Mouse (Mus musculus) liver, embryonic 14.5 days (tissue): ENCODE results near the gene Ubxn10. TPM values are rescaled to one million over a fixed set of nuclear protein-coding genes. Genes with fewer than 3 reads are reported as not detected.

Experiments used
- ATAC-seq: fragments of 200-750 bp; cut with Nextera tagmentation; 2 replicates; pipeline ENCODE4 v1.8.0; 2017; ENCODE audit warnings: moderate number of reproducible peaks, mild to moderate bottlenecking, moderate library complexity; ENCODE audit not compliant: insufficient read depth
- DNase-seq, 3 experiments: peaks; one replicate each; pipeline ENCODE4 v3.0.0-alpha.2; 2012 to 2013; ENCODE audit warnings: low read depth in 3 of 3, low spot score in 3 of 3
- H3K27ac ChIP-seq: fragments of 300-500 bp; sonication (generic); 2 replicates; pipeline ENCODE4 v1.5.1; 2014; ENCODE audit warnings: moderate library complexity, mild to moderate bottlenecking, control low read depth, inconsistent platforms
- H3K27me3 ChIP-seq: fragments of 300-500 bp; sonication (generic); 2 replicates; pipeline ENCODE4 v1.6.1; 2014; ENCODE audit warnings: mild to moderate bottlenecking, low read length, moderate library complexity; ENCODE audit not compliant: control insufficient read depth, insufficient read depth
- H3K36me3 ChIP-seq: fragments of 300-500 bp; sonication (generic); replicated peaks from 2 replicates; pipeline ENCODE4 v1.6.1; 2014; ENCODE audit warnings: low read depth; ENCODE audit not compliant: control insufficient read depth, insufficient read depth
- H3K4me1 ChIP-seq, 2 experiments: fragments of 200-500 bp in 1 of 2; fragments of 300-500 bp in 1 of 2; sonication (generic) in 1 of 2; replicated peaks; 2 replicates each; pipeline ENCODE4 v1.6.1; 2012 to 2014; ENCODE audit warnings: antibody characterized with exemption in 1 of 2, inconsistent platforms in 1 of 2, low read length in 1 of 2; ENCODE audit not compliant: control insufficient read depth in 2 of 2, insufficient read depth in 2 of 2
- H3K4me2 ChIP-seq: fragments of 300-500 bp; sonication (generic); 2 replicates; pipeline ENCODE4 v1.6.1; 2014; ENCODE audit warnings: low read depth, mild to moderate bottlenecking, control low read depth, moderate library complexity
- H3K4me3 ChIP-seq, 2 experiments: fragments of 200-500 bp in 1 of 2; fragments of 300-500 bp in 1 of 2; sonication (generic) in 1 of 2; 2 replicates each; pipeline ENCODE4 v1.5.1; 2012 to 2014; ENCODE audit warnings: low read depth in 2 of 2, low read length in 2 of 2, mild to moderate bottlenecking in 2 of 2, control low read depth in 1 of 2, inconsistent platforms in 1 of 2, moderate library complexity in 1 of 2; ENCODE audit not compliant: insufficient read depth in 1 of 2
- H3K9ac ChIP-seq: fragments of 300-500 bp; sonication (generic); replicated peaks from 2 replicates; pipeline ENCODE4 v1.6.1; 2014; ENCODE audit warnings: mild to moderate bottlenecking, control low read depth, moderate library complexity
- H3K9me3 ChIP-seq: fragments of 300-500 bp; sonication (generic); 2 replicates; pipeline ENCODE4 v1.6.1; 2016; ENCODE audit warnings: low read length, mixed read lengths; ENCODE audit not compliant: control insufficient read depth
- CTCF ChIP-seq: IDR thresholded peaks from 2 replicates; pipeline ENCODE4 v1.5.1; 2016; ENCODE audit warnings: antibody characterized with exemption, low read depth, control low read depth
- EP300 ChIP-seq: IDR thresholded peaks from 2 replicates; pipeline ENCODE4 v1.6.1; 2016; ENCODE audit warnings: antibody characterized with exemption, low read depth
- WGBS: fragments of 180-500 bp; shearing (Covaris S2); extraction: QIAGEN DNeasy Blood & Tissue Kit; methylation state at CpG from one replicate; pipeline ENCODE4 v1.1.7; 2014; ENCODE audit not compliant: insufficient replicate concordance; 5-methylcytosine and 5-hydroxymethylcytosine counted together
- polyA plus RNA-seq, 2 experiments: library from polyadenylated mRNA; depleted of rRNA in 1 of 2; stranded (reverse) in 1 of 2; unstranded in 1 of 2; fragments of >200 nt; fragmentation: Nextera tagmentation in 1 of 2; extraction: Ambion mirVana in 1 of 2; gene quantifications; 2 replicates each; pipeline versions ENCODE4 v1.2.1 to v1.2.3; 2012 to 2014

The Ubxn10 gene
- polyA plus RNA-seq, 2 experiments, result 0.06 to 0.09 TPM

DNA sequence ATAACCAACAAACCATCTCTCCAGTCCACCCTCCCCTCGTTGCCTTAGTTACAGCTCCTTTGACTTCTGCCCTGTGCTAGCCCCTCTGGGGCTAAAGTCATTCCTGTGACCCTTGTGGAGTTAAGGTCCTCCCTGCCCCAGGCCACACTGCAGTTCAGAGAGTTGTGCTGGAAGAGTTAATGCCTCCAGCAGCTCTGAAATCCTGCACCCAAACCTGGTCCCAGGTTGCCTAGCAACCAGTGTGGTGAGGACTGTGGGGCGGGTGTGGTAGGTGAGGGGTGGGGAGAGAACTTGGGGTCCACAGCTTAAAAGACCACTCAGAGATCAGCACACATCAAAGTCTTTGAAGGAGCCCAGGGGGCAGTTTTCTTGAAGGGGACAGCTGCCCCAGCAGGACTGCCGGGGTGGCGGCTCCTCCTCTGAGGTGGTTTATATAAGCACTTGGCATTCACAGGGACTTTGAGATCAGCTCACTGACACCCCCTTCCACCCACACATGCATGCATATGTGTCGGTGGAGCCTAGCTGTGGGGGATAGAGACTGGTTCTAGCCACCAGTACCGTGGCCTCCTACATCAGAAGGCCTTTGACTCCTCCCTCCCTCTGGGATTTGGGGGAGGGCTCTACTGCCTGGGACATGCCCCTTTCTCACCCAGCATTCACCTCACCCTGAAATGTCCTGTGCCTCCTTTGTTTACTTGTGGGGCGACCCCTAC lies 2.3 kb upstream of the Ubxn10 start:
- H3K9me3 ChIP-seq, result no peaks in the 10 kb centered on the region
- no peak overlapping the region for H3K4me3 ChIP-seq
- H3K27me3 ChIP-seq, result no peaks in the 10 kb centered on the region
- H3K4me2 ChIP-seq, result no peak overlapping the region
- no peaks in the 10 kb centered on the region for H3K36me3 ChIP-seq
- 18% methylated on average over 7 of the region's 7 CpGs for WGBS
- no peaks in the 10 kb centered on the region for H3K4me1 ChIP-seq
- ATAC-seq, result no peak
- H3K27ac ChIP-seq, result no peak overlapping the region
- DNase-seq, result no peak
- H3K9ac ChIP-seq, result no peak overlapping the region
- no peak for TF ChIP-seq CTCF
- no peak for TF ChIP-seq EP300

GRCm38 (mm10) chr4:138734863-138735262 lies 2.1 kb downstream of the Ubxn10 start:
- no peak overlapping the region for H3K27ac ChIP-seq
- H3K9ac ChIP-seq, result no peak overlapping the region
- DNase-seq (no peak), ATAC-seq (no peak)
- no peaks in the 10 kb centered on the region for H3K27me3 ChIP-seq
- H3K9me3 ChIP-seq, result no peaks in the 10 kb centered on the region
- TF ChIP-seq CTCF (no peak), EP300 (no peak)
- H3K36me3 ChIP-seq, result no peaks in the 10 kb centered on the region
- 78% methylated on average over 4 of the region's 4 CpGs for WGBS
- H3K4me2 ChIP-seq, result no peak overlapping the region
- no peak overlapping the region for H3K4me3 ChIP-seq
- H3K4me1 ChIP-seq, result no peaks in the 10 kb centered on the region

GRCm38 (mm10) chr4:138734105-138734504 lies 2.9 kb downstream of the Ubxn10 start:
- H3K36me3 ChIP-seq, result no peaks in the 10 kb centered on the region
- ATAC-seq (no peak), DNase-seq (no peak)
- TF ChIP-seq EP300 (no peak), CTCF (no peak)
- no peak overlapping the region for H3K4me2 ChIP-seq
- H3K27ac ChIP-seq, result no peak overlapping the region
- H3K4me3 ChIP-seq, result no peak overlapping the region
- no peaks in the 10 kb centered on the region for H3K27me3 ChIP-seq
- H3K4me1 ChIP-seq, result no peaks in the 10 kb centered on the region
- 53% methylated on average over 7 of the region's 7 CpGs for WGBS
- no peaks in the 10 kb centered on the region for H3K9me3 ChIP-seq
- H3K9ac ChIP-seq, result no peak overlapping the region

GRCm38 (mm10) chr4:138729018-138729703 lies 7.8 kb downstream of the Ubxn10 start:
- TF ChIP-seq CTCF (no peak), EP300 (no peak)
- ATAC-seq, result no peak
- 50% methylated on average over 9 of the region's 9 CpGs for WGBS
- Histone ChIP-seq H3K27ac (no peak overlapping the region), H3K9me3 (no peaks in the 10 kb centered on the region), H3K4me2 (no peak overlapping the region), H3K36me3 (no peaks in the 10 kb centered on the region), H3K9ac (no peak overlapping the region), H3K27me3 (no peaks in the 10 kb centered on the region), H3K4me3 (no peak overlapping the region), H3K4me1 (no peaks in the 10 kb centered on the region)
- peak in 1 of 3 experiments; percentile 12 for DNase-seq

GRCm38 (mm10) chr4:138725751-138726150 lies 11.2 kb downstream of the Ubxn10 start:
- TF ChIP-seq EP300 (no peak), CTCF (no peak)
- Histone ChIP-seq H3K27ac (no peak overlapping the region), H3K36me3 (no peaks in the 10 kb centered on the region), H3K4me3 (no peak overlapping the region), H3K9me3 (no peaks in the 10 kb centered on the region), H3K27me3 (no peaks in the 10 kb centered on the region), H3K4me1 (no peaks in the 10 kb centered on the region), H3K4me2 (no peak overlapping the region), H3K9ac (no peak overlapping the region)
- WGBS, result 46% methylated on average over 5 of the region's 5 CpGs
- DNase-seq (no peak), ATAC-seq (peak; percentile 39; the same call in 1 of the 2 replicates)
